8 mouse cellular contexts compared by ENCODE assay signal in genomic region chr4:129513891-129514290, GRCm38 (mm10). TPM values are rescaled to one million over a fixed set of nuclear protein-coding genes. Genes with fewer than 3 reads are reported as not detected.
DNase-seq lines count a peak whose midpoint lies in the region; ATAC-seq and TF ChIP-seq lines count a peak whose summit lies in the region.

No protein-coding gene starts in this region.

- H3K4me3 ChIP-seq in heart, embryonic 10.5 days, result peak overlapping the region; percentile 99
- H3K4me3 ChIP-seq in thymus, adult 2 months (ENCODE audit: control insufficient read depth, insufficient read depth, low read length), result peak overlapping the region; percentile 80
- H3K4me3 ChIP-seq in liver, embryonic 12.5 days, result peak overlapping the region; percentile 73

- ATAC-seq in liver, embryonic 12.5 days, result peak; percentile 36; the same call in 1 of the 2 replicates

- H3K27me3 ChIP-seq in heart, embryonic 10.5 days (ENCODE audit: insufficient read depth, poor library complexity, severe bottlenecking), result no peaks in the 10 kb centered on the region
- no peaks in the 10 kb centered on the region for H3K27me3 ChIP-seq in thymus, adult 2 months (ENCODE audit: control insufficient read depth, insufficient read depth, low read length)
- peaks cover 46% of the 10 kb centered on the region for H3K27me3 ChIP-seq in liver, embryonic 12.5 days (replicated peaks)

- no peak for TF ChIP-seq POLR2A in thymus, adult 2 months (IDR thresholded peaks at IDR 0.05; ENCODE audit: control insufficient read depth, extremely low read depth, insufficient read depth, low read length, poor library complexity)

- peak overlapping the region; percentile 100 for H3K27ac ChIP-seq in heart, embryonic 10.5 days
- H3K27ac ChIP-seq in thymus, adult 2 months (ENCODE audit: control insufficient read depth, insufficient read depth, low read length), result no peak overlapping the region
- peak overlapping the region; percentile 77 for H3K27ac ChIP-seq in liver, embryonic 12.5 days

- TF ChIP-seq CTCF in thymus, adult 2 months (IDR thresholded peaks at IDR 0.05; ENCODE audit: borderline replicate concordance, control insufficient read depth, extremely low read depth, insufficient read depth, low read length, poor library complexity), result no peak

- H3K9me3 ChIP-seq in heart, embryonic 10.5 days, result no peaks in the 10 kb centered on the region
- H3K9me3 ChIP-seq in liver, embryonic 12.5 days (replicated peaks), result no peaks in the 10 kb centered on the region

- H3K4me2 ChIP-seq in liver, embryonic 12.5 days, result peak overlapping the region; percentile 98

- 1% methylated on average over 47 of the region's 57 CpGs for WGBS in heart, embryonic 10.5 days
- WGBS in thymus, adult 2 months, result under 1% methylated on average over 57 of the region's 57 CpGs
- 0% methylated on average over 55 of the region's 57 CpGs for WGBS in liver, embryonic 12.5 days (ENCODE audit: insufficient replicate concordance)

- peaks cover 43% of the 10 kb centered on the region for H3K36me3 ChIP-seq in heart, embryonic 10.5 days
- peaks cover 23% of the 10 kb centered on the region for H3K36me3 ChIP-seq in thymus, adult 2 months (ENCODE audit: control insufficient read depth, insufficient read depth, low read length)
- peaks cover 41% of the 10 kb centered on the region for H3K36me3 ChIP-seq in liver, embryonic 12.5 days

- peaks cover 35% of the 10 kb centered on the region for H3K4me1 ChIP-seq in heart, embryonic 10.5 days
- H3K4me1 ChIP-seq in thymus, adult 2 months (replicated peaks; ENCODE audit: control insufficient read depth, insufficient read depth, low read length), result peaks cover 11% of the 10 kb centered on the region; the same call in 1 of the 2 replicates
- H3K4me1 ChIP-seq in liver, embryonic 12.5 days, result peaks cover 33% of the 10 kb centered on the region

- H3K9ac ChIP-seq in liver, embryonic 12.5 days, result peak overlapping the region; percentile 91

- no peak for DNase-seq in heart, embryonic 10.5 days (ENCODE audit: low spot score)
- DNase-seq in heart, adult 8-10 months (ENCODE audit: low spot score), result no peak
- no peak for DNase-seq in thymus, adult 2 months
- DNase-seq in thymus, postnatal 10 days (ENCODE audit: low spot score in 2 of 2), result no peak
- no peak for DNase-seq in c-Kit-positive CD71-positive TER-119-positive erythroid progenitor cells, embryonic 14.5 days (ENCODE audit: low spot score)
- no peak for DNase-seq in thymus, postnatal 4 days
- no peak for DNase-seq in right cerebral cortex, adult 2 months (ENCODE audit: low spot score in 2 of 2)

RNA-seq across cellular contexts. Expression of gene Marcksl1, which starts 0.5 kb away (rescaled TPM):
- 535 and 802 TPM in 2 replicates for polyA plus RNA-seq in heart, embryonic 10.5 days (2016; fragmentation: Nextera tagmentation; extraction: Ambion mirVana)
- 1 to 10 TPM; 2.3 to 3.3 (median 3.2) TPM for total RNA-seq in heart, adult 8-10 months (2022)
- 152 and 190 TPM in 2 replicates for polyA plus RNA-seq in thymus, adult 2 months (2012; rRNA removed)
- polyA plus RNA-seq in liver, embryonic 12.5 days (2016; fragmentation: Nextera tagmentation; extraction: Ambion mirVana), result 192 and 195 TPM in 2 replicates

RNA-seq across cellular contexts. Expression of gene Fam229a, which starts 22.9 kb away (rescaled TPM):
- polyA plus RNA-seq in heart, embryonic 10.5 days (2016; fragmentation: Nextera tagmentation; extraction: Ambion mirVana), result not detected in 2 replicates
- not detected for total RNA-seq in heart, adult 8-10 months (2022)
- polyA plus RNA-seq in thymus, adult 2 months (2012; rRNA removed), result 0.92 and 1.1 TPM in 2 replicates
- not detected in 2 replicates for polyA plus RNA-seq in liver, embryonic 12.5 days (2016; fragmentation: Nextera tagmentation; extraction: Ambion mirVana)

RNA-seq across cellular contexts. Expression of gene Tssk3, which starts 23.1 kb away (rescaled TPM):
- not detected in 2 replicates for polyA plus RNA-seq in heart, embryonic 10.5 days (2016; fragmentation: Nextera tagmentation; extraction: Ambion mirVana)
- total RNA-seq in heart, adult 8-10 months (2022), result not detected
- polyA plus RNA-seq in thymus, adult 2 months (2012; rRNA removed), result not detected in 2 replicates
- not detected in 2 replicates for polyA plus RNA-seq in liver, embryonic 12.5 days (2016; fragmentation: Nextera tagmentation; extraction: Ambion mirVana)

RNA-seq across cellular contexts. Expression of gene Hdac1, which starts 28.6 kb away (rescaled TPM):
- 201 and 237 TPM in 2 replicates for polyA plus RNA-seq in heart, embryonic 10.5 days (2016; fragmentation: Nextera tagmentation; extraction: Ambion mirVana)
- total RNA-seq in heart, adult 8-10 months (2022), result 10 to 100 TPM; 11.4 to 15.0 (median 12.8) TPM
- 198 and 201 TPM in 2 replicates for polyA plus RNA-seq in thymus, adult 2 months (2012; rRNA removed)
- 140 and 145 TPM in 2 replicates for polyA plus RNA-seq in liver, embryonic 12.5 days (2016; fragmentation: Nextera tagmentation; extraction: Ambion mirVana)

RNA-seq across cellular contexts. Expression of gene Bsdc1, which starts 52.5 kb away (rescaled TPM):
- 22.4 and 22.9 TPM in 2 replicates for polyA plus RNA-seq in heart, embryonic 10.5 days (2016; fragmentation: Nextera tagmentation; extraction: Ambion mirVana)
- 10 to 100 TPM; 50.3 to 54.6 (median 53.3) TPM for total RNA-seq in heart, adult 8-10 months (2022)
- polyA plus RNA-seq in thymus, adult 2 months (2012; rRNA removed), result 21.5 and 27.1 TPM in 2 replicates
- polyA plus RNA-seq in liver, embryonic 12.5 days (2016; fragmentation: Nextera tagmentation; extraction: Ambion mirVana), result 36.7 and 37.4 TPM in 2 replicates
